Mouse (Mus musculus) mouse trophoblast stem cell (cell line): ENCODE results near the gene Krtap10-10.
"Not testable (repeated sequence)": the region's sequence is repeated elsewhere in the genome, so short reads cannot be mapped to it uniquely, and the experiment has no call there.

Experiments
- in situ Hi-C, 2 experiments: fragments of 300-500 bp; cut with MseI, MboI; formaldehyde crosslinking; loops; 2 replicates in 1 of 2; 3 replicates in 1 of 2; pipeline ENCODE4 v1.15.1; 2025

The Krtap10-10 gene

GRCm38 (mm10) chr10:77835647-77836046 lies at the start of gene Krtap10-10:
TSS of gene Krtap10-10 (plus strand) at chr10:77835947.
- in situ Hi-C loops: no loop called here

DNA sequence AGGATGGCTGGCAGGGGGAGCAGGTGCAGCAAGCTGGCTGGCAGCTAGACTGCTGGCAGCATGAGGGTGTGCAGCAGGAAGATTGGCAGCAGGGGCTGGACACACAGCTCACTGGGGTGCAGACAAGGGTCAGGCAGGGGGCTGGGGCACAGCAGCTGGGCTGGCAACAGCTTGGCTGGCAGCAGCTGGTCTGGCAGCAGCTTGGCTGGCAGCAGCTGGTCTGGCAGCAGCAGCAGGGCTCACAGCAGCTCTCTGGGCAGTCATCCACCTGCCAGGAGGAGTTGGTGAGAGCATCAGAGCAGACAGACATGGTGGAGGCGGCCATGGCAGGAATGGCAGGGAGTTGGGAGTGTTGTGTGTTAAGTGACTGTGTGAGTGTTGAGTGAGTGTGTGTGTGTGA lies 47.9 kb upstream of the Krtap10-10 start, which contains the start of gene Gm7137:
Gm7137 (minus strand) TSS at position 325 of the 400 bp plus-strand sequence.
- in situ Hi-C loops: not testable (repeated sequence)

GRCm38 (mm10) chr10:77788621-77789020 lies 47.1 kb upstream of the Krtap10-10 start:
- in situ Hi-C loops: no loop called here

- in situ Hi-C loops: no loop called here
These were observed 40.8 kb upstream of the Krtap10-10 start, which contains the start of gene Gm9639 for GRCm38 (mm10) chr10:77794976-77795375. TSS of gene Gm9639 (minus strand) at chr10:77795076.

GRCm38 (mm10) chr10:77797677-77798076 lies 38.1 kb upstream of the Krtap10-10 start:
- in situ Hi-C loops: no loop called here

GRCm38 (mm10) chr10:77798164-77798920 lies 37.4 kb upstream of the Krtap10-10 start:
- in situ Hi-C loops: not testable (repeated sequence)

DNA sequence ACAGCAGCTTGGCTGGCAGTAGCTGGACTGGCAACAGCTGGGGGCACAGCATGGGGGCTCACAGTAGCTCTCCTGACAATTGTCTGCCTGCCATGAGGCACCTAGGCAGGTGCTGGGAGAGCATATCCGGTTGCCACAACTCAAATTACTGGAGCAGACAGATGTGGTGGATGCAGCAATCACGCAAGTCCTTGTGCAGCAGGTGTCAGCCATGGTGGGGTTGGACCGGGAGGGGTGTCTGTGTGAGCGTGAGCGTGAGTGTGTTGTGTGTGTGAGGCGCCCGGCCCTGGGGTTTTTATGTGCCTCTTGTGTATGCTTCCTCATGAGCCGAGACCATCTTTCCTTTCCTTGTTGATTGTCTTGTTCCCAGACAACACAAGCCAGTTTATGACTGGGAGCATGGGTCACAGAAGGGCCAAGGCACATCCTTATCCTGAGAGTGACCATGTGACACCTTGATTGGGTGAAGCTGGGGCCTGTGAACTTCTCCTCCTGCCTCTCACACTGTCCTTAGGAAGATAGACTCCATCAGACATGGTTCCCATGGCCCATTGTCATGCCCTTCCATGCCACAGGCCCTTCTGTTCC lies 36.7 kb upstream of the Krtap10-10 start, which contains the start of gene Gm19668:
Gm19668 (minus strand) TSS at position 213 of the 588 bp plus-strand sequence.
- in situ Hi-C loops: no loop called here

GRCm38 (mm10) chr10:77804095-77804494 lies 31.7 kb upstream of the Krtap10-10 start:
- in situ Hi-C loops: no loop called here

- in situ Hi-C loops: no loop called here
These were observed 24.0 kb upstream of the Krtap10-10 start, which contains the start of gene Gm9507 for GRCm38 (mm10) chr10:77811743-77812142. TSS of gene Gm9507 (minus strand) at chr10:77811843.

DNA sequence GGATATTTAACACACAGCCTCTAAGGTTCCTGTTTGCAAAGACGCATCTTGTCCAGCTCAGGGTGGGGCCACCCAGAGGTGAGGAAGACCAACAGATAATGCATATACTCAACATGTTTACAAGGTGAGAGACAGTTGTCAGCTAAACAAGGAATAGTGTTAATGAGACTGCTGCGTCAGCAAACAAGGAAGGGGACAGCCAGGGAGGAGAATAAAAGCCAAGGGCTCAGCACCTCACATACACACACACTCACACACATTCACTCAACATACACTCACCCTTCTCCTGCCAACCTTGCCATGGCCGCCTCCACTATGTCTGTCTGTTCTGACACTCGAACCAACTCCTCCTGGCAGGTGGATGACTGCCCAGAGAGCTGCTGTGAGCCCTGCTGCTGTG lies 21.4 kb upstream of the Krtap10-10 start, which contains the start of gene Gm2696:
Gm2696 (plus strand) TSS at position 301 of the 400 bp plus-strand sequence.
- in situ Hi-C loops: no loop called here

- in situ Hi-C loops: no loop called here
These were observed 20.2 kb upstream of the Krtap10-10 start for GRCm38 (mm10) chr10:77815514-77815913.

DNA sequence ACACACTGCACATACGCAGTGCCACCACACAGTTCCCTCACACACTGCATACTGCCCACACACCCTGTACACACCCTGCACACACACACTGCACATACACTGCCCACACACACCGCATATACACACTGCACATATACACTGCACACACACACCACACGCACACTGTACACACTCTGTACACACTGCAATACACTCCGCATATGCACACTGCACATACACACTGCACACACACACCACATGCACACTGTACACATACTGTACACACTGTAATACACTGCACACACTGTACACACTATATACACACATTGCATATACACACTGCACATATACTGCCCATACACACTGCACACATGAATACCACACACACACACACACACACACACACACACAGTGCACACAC lies 17.2 kb upstream of the Krtap10-10 start:
- in situ Hi-C loops: no loop called here

DNA sequence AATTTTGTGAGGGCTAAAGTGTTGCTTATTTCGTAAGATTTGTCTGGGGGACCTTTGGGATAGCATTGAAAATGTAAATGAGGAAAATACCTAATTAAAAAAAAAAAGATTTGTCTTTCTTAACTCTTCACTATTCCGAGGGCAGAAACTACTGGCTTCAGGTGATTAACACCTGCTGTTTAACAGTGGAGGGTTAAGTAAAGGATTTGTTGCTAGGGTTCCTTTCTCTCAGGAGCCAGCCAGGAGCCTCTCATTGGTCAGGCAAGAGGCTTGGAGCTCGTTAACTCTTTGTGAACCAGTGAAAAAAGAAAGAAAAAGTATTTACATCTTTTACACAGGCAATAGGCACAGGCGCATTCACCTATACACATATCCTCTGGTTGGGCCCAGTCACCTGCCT lies 16.5 kb upstream of the Krtap10-10 start:
- in situ Hi-C loops: no loop called here

DNA sequence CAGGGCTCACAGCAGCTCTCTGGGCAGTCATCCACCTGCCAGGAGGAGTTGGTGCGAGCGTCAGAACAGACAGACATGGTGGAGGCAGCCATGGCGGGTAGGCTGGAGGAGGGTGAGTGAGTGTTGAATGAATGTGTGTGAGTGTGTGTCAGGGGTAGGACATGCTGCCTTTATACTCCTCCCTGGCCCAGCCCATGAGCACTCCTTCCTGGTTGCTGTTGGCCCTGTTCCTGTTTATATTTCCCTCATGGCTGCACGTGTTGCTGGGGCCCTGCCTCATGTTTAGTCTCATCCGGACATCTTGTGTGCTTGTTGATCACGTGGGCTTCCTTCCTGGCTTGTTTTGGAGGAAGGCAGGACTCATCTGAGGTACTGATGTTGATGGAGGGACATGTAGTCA lies 8.8 kb upstream of the Krtap10-10 start, which contains the start of gene Krtap10-4:
Krtap10-4 (minus strand) TSS at position 145 of the 400 bp plus-strand sequence.
- in situ Hi-C loops: no loop called here

DNA sequence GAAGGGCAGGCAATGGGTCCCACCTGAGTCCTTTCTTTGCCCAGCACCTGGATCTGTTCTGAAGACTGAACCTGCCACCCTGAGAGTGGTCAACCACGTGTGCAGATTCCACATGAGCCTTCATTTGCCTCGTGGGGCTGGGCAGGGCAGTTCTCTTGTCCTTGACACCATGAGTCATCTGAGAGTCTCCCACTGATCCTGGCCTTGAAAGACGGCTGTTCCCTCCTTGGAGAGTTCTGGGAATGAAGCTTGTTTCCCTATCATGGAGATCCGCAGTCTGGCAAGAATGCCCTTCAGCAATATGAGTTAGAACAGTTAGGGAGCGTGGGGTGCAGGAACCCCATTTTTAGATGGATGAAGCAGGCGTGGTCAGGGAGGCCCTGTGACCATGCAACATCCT lies 3.3 kb downstream of the Krtap10-10 start:
- in situ Hi-C loops: no loop called here

GRCm38 (mm10) chr10:77846503-77846902 lies 10.8 kb downstream of the Krtap10-10 start, which contains the start of gene Gm36176:
TSS of gene Gm36176 (plus strand) at chr10:77846803.
- in situ Hi-C loops: no loop called here

GRCm38 (mm10) chr10:77846961-77847360 lies 11.2 kb downstream of the Krtap10-10 start:
- in situ Hi-C loops: no loop called here

GRCm38 (mm10) chr10:77847538-77847937 lies 11.8 kb downstream of the Krtap10-10 start:
- in situ Hi-C loops: no loop called here

DNA sequence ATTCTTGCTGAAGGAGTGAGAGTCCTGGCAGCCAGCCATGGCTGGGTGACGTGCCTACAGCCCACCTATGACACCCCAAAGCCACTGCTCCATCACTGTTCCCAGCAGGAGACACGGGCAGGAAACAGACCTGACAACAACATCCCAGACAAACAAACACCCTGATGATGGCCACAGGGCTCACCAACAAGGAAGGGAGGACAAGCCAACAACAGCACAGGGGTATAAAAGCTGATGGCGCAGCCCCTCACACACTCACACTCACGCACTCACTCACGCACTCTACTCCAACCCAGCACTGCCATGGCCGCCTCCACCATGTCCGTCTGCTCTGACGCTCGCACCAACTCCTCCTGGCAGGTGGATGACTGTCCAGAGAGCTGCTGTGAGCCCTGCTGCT lies 16.8 kb downstream of the Krtap10-10 start, which contains the start of gene Gm10318:
Gm10318 (plus strand) TSS at position 301 of the 400 bp plus-strand sequence.
- in situ Hi-C loops: no loop called here

DNA sequence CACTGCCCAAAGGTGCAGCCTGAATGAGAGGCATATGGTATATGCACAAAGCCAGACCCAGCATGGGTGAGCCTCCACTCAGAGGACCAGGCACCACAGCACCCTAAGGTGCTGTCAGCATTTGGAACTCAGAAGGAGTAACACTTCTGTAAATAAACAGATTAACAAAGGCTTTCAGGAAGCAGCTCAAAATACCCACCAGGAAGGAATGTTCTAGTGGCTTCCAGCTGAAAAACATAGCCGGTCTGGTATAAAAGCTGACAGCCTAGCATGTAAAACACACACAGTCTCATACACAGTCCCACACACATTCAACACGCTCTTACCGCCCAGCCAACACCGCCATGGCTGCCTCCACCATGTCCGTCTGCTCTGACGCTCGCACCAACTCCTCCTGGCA lies 25.9 kb downstream of the Krtap10-10 start, which contains the start of gene Gm3285:
Gm3285 (plus strand) TSS at position 301 of the 400 bp plus-strand sequence.
- in situ Hi-C loops: no loop called here

- in situ Hi-C loops: no loop called here
These were observed 28.5 kb downstream of the Krtap10-10 start for GRCm38 (mm10) chr10:77864067-77864761.

DNA sequence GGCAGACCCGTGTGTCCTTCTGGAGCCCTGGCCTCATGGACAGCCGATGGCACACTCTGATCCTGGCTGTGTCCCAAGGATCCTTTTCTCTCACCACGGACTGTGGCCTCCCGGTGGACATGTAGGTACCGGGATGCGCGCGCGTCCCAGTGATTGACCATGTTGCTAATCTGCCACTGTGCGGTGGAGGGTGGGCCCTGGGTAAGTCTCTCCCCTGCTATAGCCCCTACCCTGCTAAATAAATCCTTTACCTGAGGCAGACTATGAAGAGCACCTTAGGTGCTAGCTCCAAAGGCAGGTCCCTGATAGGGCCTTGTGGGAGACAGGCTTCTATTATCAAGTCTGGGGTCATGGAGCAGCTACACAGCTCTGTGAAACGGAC lies 29.0 kb downstream of the Krtap10-10 start:
- in situ Hi-C loops: no loop called here
